Mouse (Mus musculus) cortical plate, adult 2 months (tissue): ENCODE data around the gene Ccdc9.

Experiments
- CTCF ChIP-seq: fragments of 200-500 bp; IDR thresholded peaks from 2 replicates; pipeline ENCODE4 v1.5.1; 2011; ENCODE audit warnings: mild to moderate bottlenecking, control low read depth, low read length; ENCODE audit not compliant: insufficient read depth; ENCODE audit errors: extremely low read depth
- POLR2A ChIP-seq: fragments of 200-500 bp; IDR thresholded peaks from 2 replicates; pipeline ENCODE4 v1.6.1; 2011; ENCODE audit warnings: mild to moderate bottlenecking, low read length, control low read depth; ENCODE audit not compliant: insufficient read depth; ENCODE audit errors: extremely low read depth

- TF ChIP-seq CTCF (no peak), POLR2A (no peak)
These were observed 27.7 kb upstream of the Ccdc9 start for GRCm38 (mm10) chr7:16314221-16314775.
